Mouse (Mus musculus): ENCODE measurements around the gene Lmcd1.
A peak's percentile ranks its signal among the peaks of the same experiment; 100 is the strongest.

GRCm38 (mm10) chr6:112364581-112364980, 91.0 kb downstream of the Lmcd1 start:
- TF ChIP-seq CTCF (conservative IDR thresholded peaks at IDR 0.05; ENCODE audit: low read length) = peak; percentile 48
- TF ChIP-seq POU5F1 (IDR thresholded peaks at IDR 0.05; ENCODE audit: borderline replicate concordance, low read length) = no peak
- no peak for TF ChIP-seq NANOG (IDR thresholded peaks at IDR 0.05; ENCODE audit: borderline replicate concordance, low read length)

Data from E14TG2a.4 (cell line).